Mouse (Mus musculus) brown adipose tissue, adult 24 weeks (tissue): ENCODE measurements around the gene Muc5b. TPM values are rescaled to one million over a fixed set of nuclear protein-coding genes. Genes with fewer than 3 reads are reported as not detected.
"Not testable (repeated sequence)": the region's sequence is repeated elsewhere in the genome, so short reads cannot be mapped to it uniquely, and the experiment has no call there.

ENCODE experiments used
- H3K27ac ChIP-seq: fragments of 200-500 bp; replicated peaks from 2 replicates; pipeline ENCODE4 v1.5.1; 2012; ENCODE audit warnings: low read depth, mild to moderate bottlenecking, low read length
- H3K4me1 ChIP-seq: fragments of 200-500 bp; 2 replicates; pipeline ENCODE4 v1.6.1; 2012; ENCODE audit warnings: low read length, mixed read lengths; ENCODE audit not compliant: control insufficient read depth, insufficient read depth, insufficient read length
- H3K4me3 ChIP-seq: fragments of 200-500 bp; 2 replicates; pipeline ENCODE4 v1.5.1; 2012; ENCODE audit warnings: low read depth, mild to moderate bottlenecking, low read length, moderate library complexity; ENCODE audit not compliant: insufficient read depth
- polyA plus RNA-seq: library from polyadenylated mRNA; stranded (reverse); fragments of >200 nt; gene quantifications from 2 replicates; pipeline ENCODE4 v1.2.4, GENCODE M21; 2012; ENCODE audit not compliant: missing spikeins, insufficient read depth, insufficient read length

The Muc5b gene
- not detected in 2 replicates for polyA plus RNA-seq

- H3K4me1 ChIP-seq = no peaks in the 10 kb centered on the region
- no peak within 1 kb of the TSS for H3K27ac ChIP-seq
- H3K4me3 ChIP-seq = no peak within 1 kb of the TSS
Measured at GRCm38 (mm10) chr7:141838779-141839178, at the start of gene Muc5b. Gene Muc5b, plus strand, starts transcription at chr7:141839070.

DNA sequence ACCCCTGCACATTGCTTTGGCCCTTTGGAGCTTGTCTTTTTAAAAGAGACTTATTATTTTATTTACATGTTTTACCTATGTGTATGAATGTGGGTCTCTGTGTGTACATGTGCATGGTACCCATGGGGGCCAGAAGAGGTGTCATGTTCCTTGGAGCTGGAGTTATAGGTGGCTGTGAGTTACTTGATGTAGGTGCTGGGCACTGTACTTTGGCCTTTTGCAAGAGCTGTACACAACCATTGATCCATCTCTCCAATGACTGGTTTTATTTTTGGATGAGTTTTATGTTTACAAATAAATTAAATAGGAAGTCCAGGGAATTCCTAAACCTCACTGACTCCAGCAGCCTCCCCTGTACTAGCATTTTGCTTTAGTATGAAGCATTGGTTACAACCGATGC is 44.6 kb upstream of the Muc5b start:
- H3K4me1 ChIP-seq = no peaks in the 10 kb centered on the region
- H3K4me3 ChIP-seq = no peak overlapping the region
- no peak overlapping the region for H3K27ac ChIP-seq

- no peak overlapping the region for H3K4me3 ChIP-seq
- H3K4me1 ChIP-seq = no peaks in the 10 kb centered on the region
- H3K27ac ChIP-seq = no peak overlapping the region
Measured at GRCm38 (mm10) chr7:141803206-141803605, 35.7 kb upstream of the Muc5b start.

DNA sequence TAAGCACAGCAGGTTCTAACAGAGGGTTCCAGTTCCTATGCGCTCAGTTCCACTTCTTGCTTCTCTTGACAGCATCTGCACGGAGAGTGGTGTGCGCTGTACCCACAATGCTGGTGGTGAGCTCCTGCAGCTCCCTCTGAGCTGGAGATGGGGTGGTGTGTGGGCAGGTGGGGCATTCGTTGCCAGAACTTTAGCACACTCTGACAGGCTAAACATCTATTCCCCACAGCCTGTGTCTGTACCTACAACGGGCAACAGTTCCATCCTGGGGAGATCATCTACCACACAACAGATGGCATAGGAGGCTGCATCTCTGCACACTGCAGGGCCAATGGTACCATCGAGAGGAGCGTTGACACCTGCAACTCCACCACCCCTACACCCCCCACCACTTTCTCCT is 33.5 kb upstream of the Muc5b start:
- H3K27ac ChIP-seq = no peak overlapping the region
- H3K4me3 ChIP-seq = no peak overlapping the region

DNA sequence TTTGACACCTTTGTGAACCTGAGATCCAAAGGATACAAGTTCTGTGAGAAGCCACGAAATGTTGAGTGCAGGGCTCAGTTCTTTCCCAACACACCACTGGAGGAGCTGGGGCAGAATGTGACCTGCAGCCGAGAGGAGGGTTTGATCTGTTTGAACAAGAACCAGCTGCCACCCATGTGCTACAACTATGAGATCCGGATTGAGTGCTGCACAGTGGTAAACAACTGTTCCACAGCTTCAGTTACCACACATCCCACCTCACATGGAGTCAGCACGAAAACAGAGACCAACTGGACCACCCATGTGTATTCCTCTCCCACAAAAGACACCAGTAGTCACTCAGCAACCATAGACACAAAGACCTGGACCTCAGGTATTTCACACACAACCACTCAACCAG is 31.0 kb upstream of the Muc5b start:
- H3K4me3 ChIP-seq, H3K27ac ChIP-seq, H3K4me1 ChIP-seq: not testable (repeated sequence)

More for the DNA sequence above, 33.5 kb upstream of the Muc5b start:
- no peaks in the 10 kb centered on the region for H3K4me1 ChIP-seq

DNA sequence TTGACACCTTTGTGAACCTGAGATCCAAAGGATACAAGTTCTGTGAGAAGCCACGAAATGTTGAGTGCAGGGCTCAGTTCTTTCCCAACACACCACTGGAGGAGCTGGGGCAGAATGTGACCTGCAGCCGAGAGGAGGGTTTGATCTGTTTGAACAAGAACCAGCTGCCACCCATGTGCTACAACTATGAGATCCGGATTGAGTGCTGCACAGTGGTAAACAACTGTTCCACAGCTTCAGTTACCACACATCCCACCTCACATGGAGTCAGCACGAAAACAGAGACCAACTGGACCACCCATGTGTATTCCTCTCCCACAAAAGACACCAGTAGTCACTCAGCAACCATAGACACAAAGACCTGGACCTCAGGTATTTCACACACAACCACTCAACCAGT is 28.9 kb upstream of the Muc5b start:
- H3K4me1 ChIP-seq, H3K4me3 ChIP-seq, H3K27ac ChIP-seq: not testable (repeated sequence)

DNA sequence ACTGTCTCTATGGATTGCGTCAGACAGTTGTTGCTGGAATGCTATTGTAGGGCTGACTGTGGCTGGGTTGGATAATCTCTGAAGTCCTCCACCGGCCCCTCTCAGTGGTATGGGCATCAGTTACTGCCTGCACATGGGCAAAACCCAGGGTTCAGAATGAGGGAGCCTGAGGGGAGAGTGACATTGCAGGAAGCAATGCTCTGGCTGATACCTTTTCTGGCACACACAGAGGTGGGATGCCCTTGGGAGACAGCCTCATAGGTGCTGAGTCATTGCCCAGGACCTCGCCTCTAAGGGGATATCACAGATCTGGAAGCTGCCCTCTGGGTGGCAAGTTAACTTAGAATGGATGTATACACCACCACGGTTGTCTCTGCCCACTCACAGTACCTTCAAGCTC is 25.5 kb upstream of the Muc5b start:
- Histone ChIP-seq H3K4me3 (no peak overlapping the region), H3K27ac (no peak overlapping the region), H3K4me1 (no peaks in the 10 kb centered on the region)

DNA sequence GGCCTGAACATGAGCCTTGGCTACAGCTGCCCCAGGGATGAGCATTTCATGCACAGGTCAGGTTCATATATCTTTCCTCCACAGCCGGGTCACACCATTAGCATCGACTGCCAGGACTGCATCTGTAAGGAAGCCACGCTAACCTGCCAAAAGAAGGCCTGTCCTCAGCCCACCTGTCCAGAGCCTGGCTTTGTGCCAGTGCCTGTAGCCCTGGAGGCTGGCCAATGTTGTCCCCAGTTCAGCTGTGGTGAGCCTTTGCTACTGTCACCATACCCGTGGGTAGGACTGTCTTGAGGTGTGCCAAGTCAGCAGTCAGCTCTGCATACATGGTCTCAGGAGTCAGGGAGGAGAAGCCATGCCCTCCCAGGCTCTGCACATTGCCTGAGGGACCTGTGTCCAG is 23.5 kb upstream of the Muc5b start:
- Histone ChIP-seq H3K4me1 (no peaks in the 10 kb centered on the region), H3K4me3 (no peak overlapping the region), H3K27ac (no peak overlapping the region)

DNA sequence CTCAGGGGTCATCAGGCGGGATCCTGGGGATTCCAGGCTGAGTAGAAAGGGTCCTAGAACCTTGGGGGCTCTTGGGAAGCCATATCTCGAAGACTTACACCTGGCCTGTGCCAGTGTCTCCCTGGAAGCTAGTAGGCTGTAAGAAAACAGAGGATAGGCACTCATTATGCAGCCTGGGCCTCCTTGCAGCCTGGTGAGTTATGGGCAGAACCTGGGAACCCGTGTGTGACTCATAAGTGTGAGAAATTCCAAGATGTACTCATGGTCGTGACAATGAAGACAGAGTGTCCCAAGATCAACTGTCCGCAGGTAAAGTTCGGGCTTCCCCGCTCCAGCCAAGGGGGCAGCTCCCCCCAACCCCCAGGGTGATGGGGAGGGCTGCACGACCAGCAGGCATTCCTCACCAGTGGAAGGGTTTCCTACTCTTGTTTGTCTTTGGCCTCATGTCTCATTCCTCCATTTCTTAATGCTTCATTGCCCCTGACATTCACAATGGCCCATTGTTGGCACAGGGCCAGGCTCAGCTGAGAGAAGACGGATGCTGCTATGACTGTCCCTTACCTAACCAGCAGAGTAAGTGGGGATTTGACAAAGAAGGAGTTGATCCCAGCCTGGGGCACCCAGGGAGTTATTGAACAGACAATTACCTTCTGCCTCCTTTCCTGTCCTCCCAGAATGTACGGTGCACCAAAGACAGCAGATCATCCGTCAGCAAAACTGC is 21.4 kb upstream of the Muc5b start:
- no peaks in the 10 kb centered on the region for H3K4me1 ChIP-seq
- no peak overlapping the region for H3K27ac ChIP-seq
- H3K4me3 ChIP-seq = no peak overlapping the region

GRCm38 (mm10) chr7:141818267-141818666 is 20.6 kb upstream of the Muc5b start:
- Histone ChIP-seq H3K27ac (no peak overlapping the region), H3K4me1 (no peaks in the 10 kb centered on the region), H3K4me3 (no peak overlapping the region)

GRCm38 (mm10) chr7:141822582-141823261 is 16.1 kb upstream of the Muc5b start:
- H3K4me1 ChIP-seq = no peaks in the 10 kb centered on the region
- H3K27ac ChIP-seq = no peak overlapping the region
- no peak overlapping the region for H3K4me3 ChIP-seq

GRCm38 (mm10) chr7:141823699-141824098 is 15.2 kb upstream of the Muc5b start:
- Histone ChIP-seq H3K4me1 (no peaks in the 10 kb centered on the region), H3K4me3 (no peak overlapping the region), H3K27ac (no peak overlapping the region)

DNA sequence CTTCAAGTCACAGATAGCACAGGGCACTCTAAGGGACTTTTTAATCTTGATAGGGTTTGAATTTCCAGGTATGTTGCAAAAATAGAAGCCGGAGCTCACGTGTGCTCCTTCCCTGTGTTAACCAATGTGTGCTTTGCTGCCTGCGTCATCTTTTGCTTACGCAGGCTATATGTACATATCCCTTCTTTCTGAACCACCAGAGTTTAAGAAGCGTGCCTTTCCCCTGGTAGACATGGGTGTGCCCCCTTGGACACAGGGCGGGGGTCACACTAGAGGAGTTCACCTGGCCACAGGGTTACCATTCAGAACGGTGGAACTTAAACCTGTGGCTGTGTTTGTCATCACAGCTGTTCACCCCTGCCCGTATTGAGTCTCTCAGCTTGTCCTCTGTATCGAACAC is 14.5 kb upstream of the Muc5b start:
- H3K27ac ChIP-seq = no peak overlapping the region
- H3K4me3 ChIP-seq = no peak overlapping the region
- H3K4me1 ChIP-seq = no peaks in the 10 kb centered on the region

GRCm38 (mm10) chr7:141835941-141836340 is 2.9 kb upstream of the Muc5b start:
- Histone ChIP-seq H3K4me3 (no peak overlapping the region), H3K27ac (no peak overlapping the region), H3K4me1 (no peaks in the 10 kb centered on the region)

DNA sequence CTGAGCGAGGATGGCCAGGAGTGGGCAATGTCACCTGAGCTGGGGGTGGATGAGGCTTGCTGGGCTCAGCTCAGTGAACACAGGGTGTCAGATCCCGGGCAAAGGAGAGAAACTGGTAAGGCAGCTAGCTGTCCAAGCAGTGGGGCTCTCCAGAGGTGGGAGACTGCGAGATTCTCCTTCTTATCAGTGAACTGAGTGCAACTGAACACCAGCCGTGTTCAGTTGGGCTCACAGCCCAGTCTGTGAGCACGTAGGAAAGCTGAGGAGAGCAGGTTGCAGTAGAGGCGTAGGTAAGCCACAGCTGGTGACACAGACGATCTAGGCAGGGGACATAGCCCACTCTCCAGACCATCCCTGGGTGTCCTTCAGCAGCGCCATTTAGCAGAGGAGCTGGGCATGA is 2.4 kb upstream of the Muc5b start:
- Histone ChIP-seq H3K27ac (no peak overlapping the region), H3K4me3 (no peak overlapping the region), H3K4me1 (no peaks in the 10 kb centered on the region)

DNA sequence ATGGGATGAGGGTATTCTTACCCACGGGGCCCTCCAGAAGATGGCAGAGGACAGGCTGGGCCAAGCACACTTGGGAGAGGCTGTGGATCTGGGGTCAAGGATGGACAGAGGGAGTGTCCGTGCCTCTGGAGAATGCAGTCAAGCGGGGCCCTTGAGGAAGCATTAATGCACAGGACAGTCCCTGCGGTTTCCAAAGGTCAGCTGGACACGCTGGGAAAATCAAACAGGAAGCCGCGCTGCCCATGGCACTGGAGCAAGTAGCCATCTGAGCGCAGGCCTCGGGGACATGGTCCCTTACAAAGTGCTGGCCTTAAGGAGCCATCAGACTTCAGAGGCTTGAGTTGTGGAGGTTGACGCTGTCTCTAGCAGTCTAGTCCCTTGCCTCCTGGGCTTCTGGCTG is 1.5 kb downstream of the Muc5b start:
- H3K4me1 ChIP-seq = no peaks in the 10 kb centered on the region

More for the DNA sequence above, 1.5 kb downstream of the Muc5b start:
- Histone ChIP-seq H3K27ac (no peak overlapping the region), H3K4me3 (no peak overlapping the region)
